Mouse (Mus musculus) ZHBTc4 (cell line): ENCODE data around the gene H2al1m.
"Not testable (repeated sequence)": the region's sequence is repeated elsewhere in the genome, so short reads cannot be mapped to it uniquely, and the experiment has no call there.

Experiments
- DNase-seq: peaks from one replicate; pipeline ENCODE4 v3.0.0-alpha.2; 2011; ENCODE audit warnings: low read depth, low spot score

Gene H2al1m

GRCm38 (mm10) chrX:9327954-9328353 is 44.4 kb downstream of the H2al1m start:
- not testable (repeated sequence) for DNase-seq

DNA sequence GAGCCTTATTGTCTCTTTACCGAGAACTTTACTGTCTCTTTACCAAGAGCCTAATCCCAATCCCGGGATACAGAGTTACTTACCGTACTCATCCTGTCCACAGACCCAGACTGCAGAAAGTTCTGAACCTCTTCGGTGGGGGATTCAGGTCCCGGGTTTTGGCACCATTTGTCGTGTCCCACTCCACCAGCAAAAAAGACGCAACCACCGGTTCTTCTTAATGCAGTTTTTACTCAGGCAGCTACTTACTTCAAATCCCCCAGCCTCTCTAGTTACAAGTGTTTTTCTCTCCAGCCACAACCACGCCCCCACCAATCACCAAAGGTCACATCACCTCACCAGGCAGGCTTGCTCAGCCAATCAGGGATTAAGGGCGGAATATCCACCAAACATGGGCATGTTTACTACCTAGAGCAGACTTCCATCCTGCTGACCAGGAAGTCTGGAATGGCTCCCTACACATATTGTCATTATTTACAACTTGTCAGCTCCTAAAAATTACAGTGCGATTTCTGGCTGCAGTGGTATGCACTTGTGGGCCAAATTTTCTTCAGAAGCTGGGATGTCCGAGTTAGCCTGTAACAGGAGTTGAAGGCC is 48.9 kb downstream of the H2al1m start:
- DNase-seq: peak; percentile 3

DNA sequence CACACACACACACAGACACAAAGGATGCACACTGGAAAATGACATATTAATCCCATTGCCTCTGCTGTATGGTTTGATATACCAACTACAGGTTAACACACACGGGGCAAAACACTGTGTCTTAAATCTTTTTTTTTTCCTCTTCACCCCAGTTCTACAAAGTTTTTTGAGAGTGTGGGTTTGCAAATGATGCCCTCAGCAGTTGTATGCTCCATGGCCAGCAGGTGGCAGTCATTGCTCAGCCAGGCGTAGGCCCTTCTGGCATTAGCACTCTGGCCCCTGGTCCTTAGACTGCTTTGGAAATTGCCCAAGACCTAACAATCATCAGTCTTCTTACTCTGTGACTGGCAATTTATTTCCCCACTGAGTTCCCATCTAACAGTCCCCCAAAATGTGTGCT is 49.5 kb downstream of the H2al1m start:
- peak; percentile 15 for DNase-seq
